Mouse (Mus musculus) CD8-positive naive resting alpha-beta T cell, adult 2 months (primary cell): ENCODE data around the gene Zfp746.
A peak's percentile ranks its signal among the peaks of the same experiment; 100 is the strongest.
"Not testable (repeated sequence)": the region's sequence is repeated elsewhere in the genome, so short reads cannot be mapped to it uniquely, and the experiment has no call there.

Experiments
- DNase-seq, 2 experiments: peaks; one replicate each; pipeline ENCODE4 v3.0.0; 2022; ENCODE audit warnings: low read depth in 2 of 2, low spot score in 2 of 2

The Zfp746 gene

GRCm38 (mm10) chr6:48086471-48086878 lies at the start of gene Zfp746:
Zfp746 (minus strand) TSS chr6:48086593.
- DNase-seq = peak; percentile 95 to 97

- not testable (repeated sequence) for DNase-seq
These were observed 34.7 kb upstream of the Zfp746 start for GRCm38 (mm10) chr6:48121092-48121491.

- DNase-seq = no peak
These were observed 29.6 kb upstream of the Zfp746 start for GRCm38 (mm10) chr6:48116036-48116435.

- peak in 1 of 2 experiments; percentile 11 for DNase-seq
These were observed 743 bp upstream of the Zfp746 start for GRCm38 (mm10) chr6:48086957-48087715.

GRCm38 (mm10) chr6:48085521-48086404 lies 630 bp downstream of the Zfp746 start:
- DNase-seq = peak; percentile 56 to 61

- no peak for DNase-seq
These were observed 2.6 kb downstream of the Zfp746 start for GRCm38 (mm10) chr6:48083733-48084191.

- DNase-seq = no peak
These were observed 4.4 kb downstream of the Zfp746 start for GRCm38 (mm10) chr6:48081952-48082351.

- DNase-seq = no peak
These were observed 5.4 kb downstream of the Zfp746 start for GRCm38 (mm10) chr6:48081021-48081420.

- no peak for DNase-seq
These were observed 13.1 kb downstream of the Zfp746 start for GRCm38 (mm10) chr6:48073316-48073715.

- DNase-seq = no peak
These were observed 18.9 kb downstream of the Zfp746 start for GRCm38 (mm10) chr6:48067492-48067891.

GRCm38 (mm10) chr6:48065587-48066075 lies 20.8 kb downstream of the Zfp746 start:
- no peak for DNase-seq

- DNase-seq = no peak
These were observed 21.9 kb downstream of the Zfp746 start for GRCm38 (mm10) chr6:48064451-48064850.

GRCm38 (mm10) chr6:48063940-48064339 lies 22.5 kb downstream of the Zfp746 start:
- DNase-seq = no peak

GRCm38 (mm10) chr6:48060895-48061294 lies 25.5 kb downstream of the Zfp746 start:
- DNase-seq = no peak

- DNase-seq = no peak
These were observed 26.0 kb downstream of the Zfp746 start for GRCm38 (mm10) chr6:48060421-48060820.

GRCm38 (mm10) chr6:48052136-48052535 lies 34.3 kb downstream of the Zfp746 start:
- no peak for DNase-seq

- no peak for DNase-seq
These were observed 34.7 kb downstream of the Zfp746 start for GRCm38 (mm10) chr6:48051666-48052065.

GRCm38 (mm10) chr6:48049273-48050065 lies 36.9 kb downstream of the Zfp746 start:
- DNase-seq = no peak

- DNase-seq = peak; percentile 82 to 85
These were observed 37.7 kb downstream of the Zfp746 start, which contains the start of gene Zfp777 for GRCm38 (mm10) chr6:48048426-48049272. Zfp777 (minus strand) TSS chr6:48048911.
